Mouse (Mus musculus): ENCODE measurements around the gene Gsta3.

DNA sequence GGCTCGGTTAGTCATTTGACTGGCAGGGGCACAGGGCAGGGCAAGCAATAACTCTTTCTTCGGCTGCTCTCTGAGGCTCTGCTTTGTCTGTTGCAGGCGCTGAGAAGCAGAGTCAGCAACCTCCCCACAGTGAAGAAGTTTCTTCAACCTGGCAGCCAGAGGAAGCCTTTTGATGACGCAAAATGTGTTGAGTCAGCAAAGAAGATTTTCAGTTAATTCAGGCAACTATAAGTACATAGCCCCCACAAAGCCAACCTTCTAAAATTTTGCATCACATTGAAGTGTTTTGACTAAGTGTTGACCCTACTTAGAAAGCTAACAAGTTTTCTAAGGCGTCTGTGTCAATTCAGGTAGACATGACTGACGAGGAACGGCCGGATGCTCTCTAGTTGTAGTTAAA, 24.4 kb downstream of the Gsta3 start:
- TF ChIP-seq POLR2A (IDR thresholded peaks at IDR 0.05; ENCODE audit: control insufficient read depth, extremely low read depth, insufficient read depth, low read length, poor library complexity), result no peak
- TF ChIP-seq CTCF (IDR thresholded peaks at IDR 0.05; ENCODE audit: borderline replicate concordance, control insufficient read depth, extremely low read depth, insufficient read depth, low read length, poor library complexity), result no peak

All from thymus, adult 2 months (tissue).